Mouse (Mus musculus) stomach, embryonic 15.5 days (tissue): ENCODE measurements around the gene Cul4a. TPM values are rescaled to one million over a fixed set of nuclear protein-coding genes. Genes with fewer than 3 reads are reported as not detected.

ENCODE experiments used
- ATAC-seq: fragments of 200-750 bp; cut with Nextera tagmentation; 2 replicates; pipeline ENCODE4 v1.8.0; 2017; ENCODE audit warnings: low read depth, moderate number of reproducible peaks, moderate TSS enrichment; ENCODE audit not compliant: insufficient read depth, low FRiP score
- H3K27ac ChIP-seq: fragments of 300-500 bp; sonication (generic); 2 replicates; pipeline ENCODE4 v1.5.1; 2015; ENCODE audit warnings: mild to moderate bottlenecking, inconsistent platforms
- H3K27me3 ChIP-seq: fragments of 300-500 bp; sonication (generic); replicated peaks from 2 replicates; pipeline ENCODE4 v1.6.1; 2015; ENCODE audit warnings: inconsistent platforms
- H3K36me3 ChIP-seq: fragments of 300-500 bp; sonication (generic); 2 replicates; pipeline ENCODE4 v1.6.1; 2015; ENCODE audit warnings: inconsistent platforms
- H3K4me1 ChIP-seq: fragments of 300-500 bp; sonication (generic); 2 replicates; pipeline ENCODE4 v1.6.1; 2015; ENCODE audit warnings: inconsistent platforms
- H3K4me2 ChIP-seq: fragments of 300-500 bp; sonication (generic); 2 replicates; pipeline ENCODE4 v1.6.1; 2015; ENCODE audit warnings: mild to moderate bottlenecking, inconsistent platforms
- H3K4me3 ChIP-seq: fragments of 300-500 bp; sonication (generic); replicated peaks from 2 replicates; pipeline ENCODE4 v1.5.1; 2015; ENCODE audit warnings: inconsistent platforms
- H3K9ac ChIP-seq: fragments of 300-500 bp; sonication (generic); 2 replicates; pipeline ENCODE4 v1.6.1; 2015; ENCODE audit warnings: inconsistent platforms
- H3K9me3 ChIP-seq: fragments of 300-500 bp; sonication (generic); 2 replicates; pipeline ENCODE4 v1.6.1; 2016; ENCODE audit warnings: inconsistent platforms
- WGBS: fragments of 180-500 bp; shearing (Covaris S2); methylation state at CpG from one replicate; pipeline ENCODE4 v1.1.7; 2015; 5-methylcytosine and 5-hydroxymethylcytosine counted together
- microRNA counts: library from miRNA; unstranded; fragments of <30 nt; microRNA quantifications from one replicate; lab custom pipeline; 2016
- microRNA-seq: library from miRNA; unstranded; fragments of <30 nt; microRNA quantifications from one replicate; pipeline ENCODE4, GENCODE M21; 2016
- polyA plus RNA-seq: library from polyadenylated mRNA; unstranded; fragments of >200 nt; fragmentation: Nextera tagmentation; extraction: Ambion mirVana; gene quantifications from 2 replicates; pipeline ENCODE4 v1.2.1, GENCODE M21; 2015

Gene Cul4a
- polyA plus RNA-seq, 1 experiment from 2014 or later: 91.8 TPM

DNA sequence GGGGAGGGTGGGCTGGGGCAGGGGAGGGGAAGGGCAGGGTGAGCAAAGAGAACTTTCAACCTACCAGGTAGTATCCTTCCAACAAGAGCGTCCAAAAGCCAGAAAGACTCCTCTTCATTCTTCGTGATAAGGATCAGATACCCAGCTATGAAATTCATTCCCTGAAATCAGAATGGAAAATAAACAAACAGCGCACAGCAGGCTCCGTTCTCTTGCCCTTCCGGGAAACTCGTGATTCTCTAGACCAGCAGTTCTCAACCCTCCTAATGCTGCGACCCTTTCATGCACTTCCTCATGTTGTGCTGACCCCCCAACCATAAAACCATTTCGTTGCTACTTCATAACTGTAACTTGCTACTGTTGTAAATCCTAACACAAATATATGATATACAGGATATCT lies 81.4 kb downstream of the Cul4a start:
- no peaks in the 10 kb centered on the region for H3K4me1 ChIP-seq
- H3K9me3 ChIP-seq: no peaks in the 10 kb centered on the region
- 79% methylated on average over 8 of the region's 8 CpGs for WGBS
- no peak overlapping the region for H3K9ac ChIP-seq
- H3K36me3 ChIP-seq: no peaks in the 10 kb centered on the region
- H3K27me3 ChIP-seq: no peaks in the 10 kb centered on the region
- H3K4me3 ChIP-seq: no peak overlapping the region
- no peak for ATAC-seq
- no peak overlapping the region for H3K4me2 ChIP-seq
- no peak overlapping the region for H3K27ac ChIP-seq

DNA sequence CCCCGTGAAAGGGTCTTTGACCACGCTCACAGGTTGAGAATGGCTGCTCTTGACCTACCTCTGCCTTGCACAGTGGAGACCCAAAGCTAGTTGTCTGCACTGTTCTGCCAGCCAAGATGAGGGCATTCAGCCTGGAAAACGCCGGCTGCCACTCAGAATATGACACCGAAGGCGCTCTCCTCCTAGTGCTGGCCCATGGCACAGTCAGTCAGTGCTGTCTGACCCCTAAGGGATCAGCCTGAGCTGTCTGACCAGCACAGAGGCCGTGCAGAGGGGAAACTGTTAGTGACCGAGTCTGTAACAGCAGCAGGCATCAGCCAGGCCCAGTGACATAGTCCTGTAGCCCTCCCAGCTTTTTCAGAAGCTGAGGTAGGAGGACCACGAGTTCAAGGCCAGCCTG lies 81.8 kb downstream of the Cul4a start:
- no peaks in the 10 kb centered on the region for H3K27me3 ChIP-seq
- WGBS: 83% methylated on average over 9 of the region's 9 CpGs
- no peaks in the 10 kb centered on the region for H3K36me3 ChIP-seq
- H3K27ac ChIP-seq: no peak overlapping the region
- H3K4me1 ChIP-seq: no peaks in the 10 kb centered on the region
- H3K4me2 ChIP-seq: no peak overlapping the region
- no peak overlapping the region for H3K4me3 ChIP-seq
- ATAC-seq: no peak
- no peak overlapping the region for H3K9ac ChIP-seq
- no peaks in the 10 kb centered on the region for H3K9me3 ChIP-seq

DNA sequence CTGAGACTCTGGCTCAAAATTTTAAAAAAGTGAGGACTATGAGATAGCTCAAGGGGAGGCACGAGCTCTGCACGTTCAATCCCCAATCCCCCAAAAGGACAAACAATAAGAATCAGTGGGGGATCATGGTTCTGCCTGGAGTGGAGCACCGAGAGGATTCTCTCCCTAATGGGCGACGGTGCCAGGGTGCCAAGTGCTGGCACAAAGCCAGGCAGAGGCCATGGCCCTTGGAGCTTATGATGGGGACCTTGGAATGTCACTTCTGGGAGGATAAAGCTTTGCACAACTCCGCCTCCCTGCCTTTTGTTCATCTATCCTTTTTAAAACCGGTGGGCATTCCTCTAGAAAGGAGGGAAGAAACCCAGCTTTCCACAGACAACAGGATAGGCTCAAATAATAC lies 82.2 kb downstream of the Cul4a start:
- Histone ChIP-seq H3K4me1 (no peaks in the 10 kb centered on the region), H3K9me3 (no peaks in the 10 kb centered on the region), H3K36me3 (no peaks in the 10 kb centered on the region), H3K27ac (no peak overlapping the region), H3K4me3 (no peak overlapping the region), H3K9ac (no peak overlapping the region), H3K4me2 (no peak overlapping the region), H3K27me3 (no peaks in the 10 kb centered on the region)
- 73% methylated on average over 7 of the region's 7 CpGs for WGBS
- ATAC-seq: no peak

DNA sequence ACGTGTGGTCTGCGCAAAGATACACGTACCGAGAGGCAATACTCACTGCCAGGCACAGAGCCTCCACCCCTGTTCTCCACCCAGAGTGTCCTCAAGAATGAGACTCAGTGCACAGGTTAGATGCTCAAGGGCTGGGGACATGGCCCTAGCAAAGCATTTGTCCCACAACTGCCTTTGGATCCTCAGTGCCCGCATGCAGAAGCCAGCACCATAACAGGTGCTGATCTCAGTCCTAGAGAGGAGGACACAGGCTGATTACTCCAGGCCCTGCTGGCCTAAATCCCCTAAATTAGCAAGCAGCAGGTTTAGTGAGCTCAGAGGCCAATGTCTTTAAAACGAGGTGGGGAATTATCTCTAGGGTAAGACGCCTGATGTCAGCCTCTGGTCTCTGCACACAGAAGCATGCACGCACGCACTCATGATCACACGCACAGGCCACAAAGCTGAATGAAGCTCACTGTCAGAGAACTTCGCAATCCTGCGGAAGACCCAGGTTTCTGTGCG lies 82.7 kb downstream of the Cul4a start:
- Histone ChIP-seq H3K27me3 (no peaks in the 10 kb centered on the region), H3K4me3 (no peak overlapping the region), H3K36me3 (no peaks in the 10 kb centered on the region), H3K27ac (no peak overlapping the region), H3K9me3 (no peaks in the 10 kb centered on the region), H3K4me2 (no peak overlapping the region), H3K4me1 (no peaks in the 10 kb centered on the region), H3K9ac (no peak overlapping the region)
- 90% methylated on average over 13 of the region's 13 CpGs for WGBS
- no peak for ATAC-seq

DNA sequence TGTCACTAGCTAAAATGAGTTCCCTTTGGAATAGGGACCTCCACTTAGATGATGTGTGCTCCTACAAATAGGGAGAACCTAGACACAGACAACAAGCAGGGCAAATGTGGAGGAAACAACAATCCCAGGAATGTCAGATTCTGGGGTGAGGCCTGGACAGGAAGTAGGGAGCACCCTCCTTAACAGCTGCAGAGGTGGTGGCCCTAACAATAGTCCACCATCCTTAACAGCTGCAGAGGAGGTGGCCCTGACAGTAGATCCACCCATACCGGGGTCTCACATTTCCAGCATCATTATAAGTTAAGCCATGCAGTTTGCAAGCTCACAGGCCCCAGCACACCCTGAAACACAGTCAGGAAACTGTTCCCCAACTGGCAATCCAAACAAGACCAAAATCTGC lies 83.4 kb downstream of the Cul4a start:
- no peak overlapping the region for H3K27ac ChIP-seq
- no peak for ATAC-seq
- 83% methylated on average over 1 of the region's 1 CpGs for WGBS
- H3K9ac ChIP-seq: no peak overlapping the region
- H3K9me3 ChIP-seq: no peaks in the 10 kb centered on the region
- no peak overlapping the region for H3K4me2 ChIP-seq
- H3K4me1 ChIP-seq: no peaks in the 10 kb centered on the region
- H3K27me3 ChIP-seq: no peaks in the 10 kb centered on the region
- no peak overlapping the region for H3K4me3 ChIP-seq
- no peaks in the 10 kb centered on the region for H3K36me3 ChIP-seq

DNA sequence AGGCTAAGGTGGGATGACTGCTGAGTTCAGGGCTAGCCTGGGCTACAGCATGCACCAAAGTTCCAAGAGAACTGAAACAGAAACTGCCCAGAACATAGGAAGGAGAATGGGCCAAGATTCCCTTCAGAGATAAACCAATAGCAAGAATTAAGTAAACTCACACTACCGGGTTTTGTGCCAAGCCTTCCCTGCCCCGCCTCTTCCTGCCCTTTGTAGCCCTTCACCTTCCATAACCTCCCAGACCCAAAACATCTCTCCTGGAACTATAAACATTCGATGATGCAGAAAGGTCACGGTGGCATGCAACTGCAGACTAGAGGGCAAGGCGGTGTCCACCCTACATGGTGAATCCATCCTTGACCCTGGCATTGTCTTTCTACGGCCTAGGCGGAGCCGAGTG lies 84.8 kb downstream of the Cul4a start:
- no peaks in the 10 kb centered on the region for H3K4me1 ChIP-seq
- no peak overlapping the region for H3K4me3 ChIP-seq
- no peak overlapping the region for H3K9ac ChIP-seq
- H3K4me2 ChIP-seq: no peak overlapping the region
- no peaks in the 10 kb centered on the region for H3K9me3 ChIP-seq
- H3K27me3 ChIP-seq: no peaks in the 10 kb centered on the region
- ATAC-seq: no peak
- H3K36me3 ChIP-seq: no peaks in the 10 kb centered on the region
- WGBS: 85% methylated on average over 8 of the region's 8 CpGs
- H3K27ac ChIP-seq: no peak overlapping the region

DNA sequence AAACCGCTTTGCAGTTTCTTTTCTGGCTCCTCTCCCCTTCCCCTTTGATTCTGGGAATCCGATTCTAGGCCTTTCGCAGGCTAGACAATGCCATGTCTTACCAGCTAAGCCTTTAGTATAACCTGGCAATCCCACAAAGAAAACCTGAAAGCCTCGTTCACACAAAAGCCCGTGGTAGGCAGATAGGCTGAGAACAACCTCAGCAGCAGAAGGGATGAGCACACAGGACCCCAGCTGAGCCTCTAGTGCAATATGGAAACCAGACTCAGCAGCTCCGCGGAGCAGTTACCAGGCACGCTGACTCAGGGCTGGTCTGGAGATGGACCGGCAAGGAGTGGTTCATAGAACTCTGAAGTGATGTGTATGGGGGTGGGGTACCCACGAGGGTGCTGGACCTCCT lies 89.4 kb downstream of the Cul4a start:
- no peak overlapping the region for H3K9ac ChIP-seq
- no peak overlapping the region for H3K4me2 ChIP-seq
- H3K36me3 ChIP-seq: no peaks in the 10 kb centered on the region
- ATAC-seq: no peak
- no peak overlapping the region for H3K4me3 ChIP-seq
- H3K27me3 ChIP-seq: 0 out of 2 replicates have a peak, but pooled peaks cover 5% of the 10 kb centered on the region
- WGBS: 46% methylated on average over 10 of the region's 10 CpGs
- H3K4me1 ChIP-seq: no peaks in the 10 kb centered on the region
- no peak overlapping the region for H3K27ac ChIP-seq
- no peaks in the 10 kb centered on the region for H3K9me3 ChIP-seq

DNA sequence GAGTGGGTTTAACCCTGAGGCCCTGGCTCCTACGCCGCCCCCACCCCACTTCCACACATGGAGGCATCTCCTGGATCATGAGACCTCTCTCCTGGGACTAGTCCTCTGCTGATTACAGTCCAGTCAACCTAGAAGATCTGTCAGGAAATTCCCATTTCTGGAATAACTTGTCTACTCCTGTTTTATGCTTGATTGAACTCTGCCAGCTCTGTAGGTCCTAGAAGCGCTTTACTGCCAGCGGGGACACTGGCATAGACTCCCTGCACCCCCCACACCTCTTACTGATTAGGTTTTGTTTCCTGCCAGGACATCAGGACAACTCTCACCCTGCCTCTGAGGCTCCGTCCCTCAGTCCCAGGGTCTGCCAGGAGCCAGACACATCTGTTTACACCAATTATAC lies 92.1 kb downstream of the Cul4a start:
- 92% methylated on average over 5 of the region's 5 CpGs for WGBS
- ATAC-seq: no peak

More for the DNA sequence above, 92.1 kb downstream of the Cul4a start:
- H3K27me3 ChIP-seq: peaks cover 13% of the 10 kb centered on the region; the same call in 1 of the 2 replicates
- no peaks in the 10 kb centered on the region for H3K36me3 ChIP-seq
- H3K9ac ChIP-seq: no peak overlapping the region
- H3K9me3 ChIP-seq: no peaks in the 10 kb centered on the region
- H3K27ac ChIP-seq: no peak overlapping the region
- no peak overlapping the region for H3K4me2 ChIP-seq
- H3K4me1 ChIP-seq: no peaks in the 10 kb centered on the region
- H3K4me3 ChIP-seq: no peak overlapping the region

MicroRNA genes within 50 kb of the gene (microRNA counts, 519-probe panel; counts per million panel counts)
- 2,151 counts per million, percentile 30 among the panel's probes with 10 or more counts for microRNA mmu-miR-1968 (lab: Ali Mortazavi, UCI)

Small RNAs within 50 kb of the gene (microRNA-seq; reads per million reads assigned to microRNA genes)
- gene Mir1968: 16.8 reads per million, percentile 31 among the genes with 10 or more reads in this experiment
- gene Mir7065: not detected

Other genes starting within 250 kb of the Cul4a start
- 14.3 and 18.4 TPM in 2 replicates for gene Mcf2l, start 231.8 kb upstream of the Cul4a start, polyA plus RNA-seq
- 0.61 and 0.99 TPM in 2 replicates for gene F7, start 79.6 kb upstream of the Cul4a start, polyA plus RNA-seq
- gene F10, start 68.3 kb upstream of the Cul4a start, polyA plus RNA-seq: 8.9 and 15.3 TPM in 2 replicates
- 2.9 and 3.4 TPM in 2 replicates for gene Proz, start 44.7 kb upstream of the Cul4a start, polyA plus RNA-seq
- gene Pcid2, start 162 bp upstream of the Cul4a start, polyA plus RNA-seq: 33.7 and 34.5 TPM in 2 replicates
- gene Lamp1, start 53.5 kb downstream of the Cul4a start, polyA plus RNA-seq: 295 and 327 TPM in 2 replicates
- 24.6 and 25.4 TPM in 2 replicates for gene Grtp1, start 95.0 kb downstream of the Cul4a start, polyA plus RNA-seq
- 0.62 and 0.88 TPM in 2 replicates for gene Adprhl1, start 148.5 kb downstream of the Cul4a start, polyA plus RNA-seq
- gene Dcun1d2, start 182.5 kb downstream of the Cul4a start, polyA plus RNA-seq: 19.2 and 20.3 TPM in 2 replicates
- gene Tmco3, start 182.6 kb downstream of the Cul4a start, polyA plus RNA-seq: 33.1 and 36.0 TPM in 2 replicates
- gene Tfdp1, start 233.1 kb downstream of the Cul4a start, polyA plus RNA-seq: 156 and 173 TPM in 2 replicates